8 mouse cellular contexts compared by ENCODE assay signal in the genomic region with DNA sequence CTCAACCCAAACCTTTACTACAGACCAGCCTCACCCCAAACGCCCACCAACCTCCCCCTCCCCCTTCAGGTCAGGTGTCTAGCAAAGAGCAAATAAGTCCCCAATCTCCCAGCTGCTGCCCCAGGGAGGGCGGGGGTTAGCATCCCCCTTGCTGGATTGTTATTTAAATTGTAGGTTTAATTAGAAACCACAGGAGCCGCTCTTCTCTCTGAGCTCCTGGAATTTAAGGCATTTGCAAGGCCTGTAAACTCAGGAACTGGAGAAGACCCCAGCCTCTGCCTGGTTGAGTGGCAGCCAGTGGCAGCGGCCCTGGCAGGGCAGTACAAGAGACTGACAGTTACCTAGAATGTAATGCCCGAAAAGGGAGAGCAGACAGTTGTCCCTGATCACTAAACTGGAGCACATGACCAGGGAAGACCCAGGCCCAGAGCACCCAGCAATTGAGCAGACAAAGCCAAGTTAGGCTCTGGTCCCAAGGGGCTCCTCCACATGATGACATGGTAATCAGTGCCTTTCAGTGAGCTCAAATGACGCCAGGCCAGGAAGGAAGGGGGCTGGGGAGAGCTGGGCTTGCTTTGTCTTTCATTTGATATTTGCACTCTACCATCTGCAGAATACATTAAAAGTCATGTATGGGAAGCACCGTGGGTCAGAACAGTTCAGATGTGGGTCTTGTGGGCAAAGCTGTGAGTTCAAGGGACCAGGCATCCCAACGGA. TPM values are rescaled to one million over a fixed set of nuclear protein-coding genes. Genes with fewer than 3 reads are reported as not detected.
A peak's percentile ranks its signal among the peaks of the same experiment; 100 is the strongest.
DNase-seq lines count a peak whose midpoint lies in the region; ATAC-seq lines count a peak whose summit lies in the region.

No protein-coding gene starts in this region.

- DNase-seq in lung, postnatal 25 days (ENCODE audit: low spot score) = no peak
- no peak for DNase-seq in left cerebral cortex, postnatal 4 days
- DNase-seq in spleen, adult 12 weeks (ENCODE audit: low spot score) = no peak

- H3K4me1 ChIP-seq in lung, embryonic 15.5 days = peaks cover 87% of the 10 kb centered on the region
- peaks cover 74% of the 10 kb centered on the region for H3K4me1 ChIP-seq in forebrain, embryonic 15.5 days
- peaks cover 82% of the 10 kb centered on the region for H3K4me1 ChIP-seq in limb, embryonic 13.5 days
- H3K4me1 ChIP-seq in stomach, embryonic 14.5 days (ENCODE audit: control insufficient read depth, insufficient read depth, low read length) = peaks cover 81% of the 10 kb centered on the region

- intact Hi-C loops in left cerebral cortex, postnatal 4 days (cut with DNase I) = no loop called here

- ATAC-seq in lung, embryonic 15.5 days (ENCODE audit: borderline replicate concordance, extremely low read depth, low FRiP score, low TSS enrichment) = no peak
- ATAC-seq in forebrain, embryonic 15.5 days (replicated peaks) = peak; percentile 12
- ATAC-seq in limb, embryonic 13.5 days (ENCODE audit: low FRiP score, low read depth) = no peak; the same call in 1 of the 2 replicates
- no peak for ATAC-seq in stomach, embryonic 14.5 days (ENCODE audit: insufficient number of reproducible peaks, insufficient read depth, low FRiP score, low read depth)
- no peak for ATAC-seq in monocyte, adult 5-6 weeks (replicated peaks; ENCODE audit: insufficient number of reproducible peaks, low FRiP score, low TSS enrichment, poor library complexity, severe bottlenecking)

- no peak overlapping the region for H3K4me3 ChIP-seq in lung, embryonic 15.5 days
- H3K4me3 ChIP-seq in forebrain, embryonic 15.5 days = no peak overlapping the region
- no peak overlapping the region for H3K4me3 ChIP-seq in limb, embryonic 13.5 days
- no peak overlapping the region for H3K4me3 ChIP-seq in stomach, embryonic 14.5 days (ENCODE audit: low read depth, low read length)

- WGBS in lung, embryonic 15.5 days = 26% methylated on average over 8 of the region's 8 CpGs
- 9% methylated on average over 8 of the region's 8 CpGs for WGBS in forebrain, embryonic 15.5 days
- WGBS in limb, embryonic 13.5 days = 9% methylated on average over 8 of the region's 8 CpGs
- WGBS in stomach, embryonic 14.5 days = 30% methylated on average over 8 of the region's 8 CpGs

- no peaks in the 10 kb centered on the region for H3K9me3 ChIP-seq in lung, embryonic 15.5 days
- H3K9me3 ChIP-seq in forebrain, embryonic 15.5 days = no peaks in the 10 kb centered on the region
- H3K9me3 ChIP-seq in limb, embryonic 13.5 days = no peaks in the 10 kb centered on the region
- H3K9me3 ChIP-seq in stomach, embryonic 14.5 days (ENCODE audit: control insufficient read depth, low read depth, low read length) = no peaks in the 10 kb centered on the region

- peak overlapping the region; percentile 41 for H3K4me2 ChIP-seq in lung, embryonic 15.5 days
- no peak overlapping the region for H3K4me2 ChIP-seq in forebrain, embryonic 15.5 days (replicated peaks)
- H3K4me2 ChIP-seq in limb, embryonic 13.5 days (replicated peaks) = peak overlapping the region; percentile 36
- H3K4me2 ChIP-seq in stomach, embryonic 14.5 days (replicated peaks; ENCODE audit: low read depth, low read length) = 0 out of 2 replicates have a peak overlapping the region, but pooled peaks have one; percentile 16

- H3K27ac ChIP-seq in lung, embryonic 15.5 days = peak overlapping the region; percentile 97
- H3K27ac ChIP-seq in forebrain, embryonic 15.5 days (replicated peaks) = peak overlapping the region; percentile 73
- H3K27ac ChIP-seq in limb, embryonic 13.5 days = peak overlapping the region; percentile 56; the same call in 1 of the 2 replicates
- peak overlapping the region; percentile 86 for H3K27ac ChIP-seq in stomach, embryonic 14.5 days (ENCODE audit: low read length)

- no peaks in the 10 kb centered on the region for H3K27me3 ChIP-seq in lung, embryonic 15.5 days
- no peaks in the 10 kb centered on the region for H3K27me3 ChIP-seq in forebrain, embryonic 15.5 days
- no peaks in the 10 kb centered on the region for H3K27me3 ChIP-seq in limb, embryonic 13.5 days
- H3K27me3 ChIP-seq in stomach, embryonic 14.5 days (ENCODE audit: control insufficient read depth, insufficient read depth, low read length) = no peaks in the 10 kb centered on the region

- no peaks in the 10 kb centered on the region for H3K36me3 ChIP-seq in lung, embryonic 15.5 days
- H3K36me3 ChIP-seq in forebrain, embryonic 15.5 days = peaks cover 4% of the 10 kb centered on the region; the same call in 1 of the 2 replicates
- peaks cover 12% of the 10 kb centered on the region for H3K36me3 ChIP-seq in limb, embryonic 13.5 days
- H3K36me3 ChIP-seq in stomach, embryonic 14.5 days (ENCODE audit: control insufficient read depth, insufficient read depth, low read length) = no peaks in the 10 kb centered on the region

- peak overlapping the region; percentile 21 for H3K9ac ChIP-seq in lung, embryonic 15.5 days
- H3K9ac ChIP-seq in forebrain, embryonic 15.5 days (replicated peaks) = peak overlapping the region; percentile 14; the same call in 1 of the 2 replicates
- 0 out of 2 replicates have a peak overlapping the region, but pooled peaks have one; percentile 31 for H3K9ac ChIP-seq in limb, embryonic 13.5 days
- H3K9ac ChIP-seq in stomach, embryonic 14.5 days (replicated peaks; ENCODE audit: low read depth, low read length) = 0 out of 2 replicates have a peak overlapping the region, but pooled peaks have one; percentile 3

RNA-seq across cellular contexts. Expression of gene Shb, which starts 42.1 kb away (rescaled TPM):
- polyA plus RNA-seq in lung, embryonic 15.5 days (2015; fragmentation: Nextera tagmentation; extraction: Ambion mirVana) = 11.4 and 13.5 TPM in 2 replicates
- 13.1 and 13.3 TPM in 2 replicates for polyA plus RNA-seq in forebrain, embryonic 15.5 days (2015; fragmentation: Nextera tagmentation; extraction: Ambion mirVana)
- polyA plus RNA-seq in limb, embryonic 13.5 days (2015; fragmentation: Nextera tagmentation; extraction: Ambion mirVana) = 3.9 TPM in 2 replicates
- 4.4 and 5.2 TPM in 2 replicates for polyA plus RNA-seq in stomach, embryonic 14.5 days (2014; fragmentation: Nextera tagmentation; extraction: Ambion mirVana)
- total RNA-seq in left cerebral cortex, postnatal 4 days (2021) = 10 to 100 TPM; 23.0 to 25.6 TPM
- 1.0 to 3.3 TPM (median 1.1 TPM) in 3 replicates for total RNA-seq in monocyte, adult 5-6 weeks (2017)
